Mouse (Mus musculus): ENCODE data around the gene Cers6. TPM values are rescaled to one million over a fixed set of nuclear protein-coding genes. Genes with fewer than 3 reads are reported as not detected.

Gene Cers6
- polyA plus RNA-seq, 1 experiment = 10.2 TPM

DNA sequence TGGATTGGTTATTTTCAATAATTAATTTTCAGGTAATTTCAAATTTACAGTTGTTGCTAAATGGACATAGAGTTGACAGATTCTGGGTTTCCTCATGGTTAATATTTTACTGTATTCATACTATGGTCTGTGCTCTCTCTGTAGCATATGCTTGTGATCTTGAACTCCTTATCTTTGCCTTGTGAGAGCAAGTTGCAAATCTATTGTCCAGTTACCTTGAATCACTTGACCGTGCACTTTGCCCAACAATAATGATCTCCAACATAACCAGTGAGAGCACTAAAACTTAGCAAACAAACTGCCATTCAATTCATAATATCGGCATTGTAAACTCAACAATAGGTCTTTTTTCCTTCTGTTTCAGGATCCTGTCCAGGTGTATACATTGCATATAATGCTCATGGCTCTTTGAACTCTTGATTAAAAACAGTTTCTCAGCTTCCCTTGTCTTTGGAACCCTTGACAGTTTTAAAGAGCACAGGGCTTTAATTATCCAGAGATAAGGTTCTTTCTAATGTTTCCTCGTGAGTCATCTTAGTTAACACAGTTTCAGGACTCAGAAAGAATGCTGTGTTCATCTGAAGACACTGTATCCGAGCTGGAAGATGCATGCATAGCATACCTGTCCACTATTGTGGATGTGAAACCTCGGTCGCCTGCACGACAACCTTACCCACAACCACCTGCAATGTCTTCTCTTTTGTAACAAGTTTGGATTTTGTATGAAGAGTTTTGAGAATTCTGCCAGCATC is 38.7 kb downstream of the Cers6 start:
- no peak for TF ChIP-seq GATA1 (IDR thresholded peaks at IDR 0.05; ENCODE audit: low read length)

GRCm38 (mm10) chr2:68900640-68901378 is 39.6 kb downstream of the Cers6 start:
- peak; percentile 84 for TF ChIP-seq GATA1 (IDR thresholded peaks at IDR 0.05; ENCODE audit: low read length)

DNA sequence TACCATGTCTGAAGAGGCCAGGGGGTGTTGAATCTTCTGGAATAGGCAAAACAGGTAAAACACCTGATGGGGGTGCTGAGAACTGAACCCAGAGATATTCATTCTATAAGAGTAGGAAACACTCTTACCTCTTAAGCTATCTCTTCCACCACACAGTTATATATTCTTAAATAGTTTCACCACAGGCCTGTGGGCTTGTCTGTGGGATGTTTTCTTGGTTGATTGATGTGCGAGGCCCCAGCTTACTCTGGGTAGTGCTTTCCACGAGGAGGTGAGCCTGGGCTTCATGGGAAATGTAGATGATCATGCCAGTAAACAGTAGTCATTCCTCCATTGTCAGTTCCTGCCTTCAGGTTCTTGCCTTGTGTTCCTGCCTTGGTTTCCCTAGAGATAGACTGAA is 40.5 kb downstream of the Cers6 start:
- TF ChIP-seq GATA1 (IDR thresholded peaks at IDR 0.05; ENCODE audit: low read length) = no peak

- TF ChIP-seq GATA1 (IDR thresholded peaks at IDR 0.05; ENCODE audit: low read length) = no peak
Measured at GRCm38 (mm10) chr2:68902546-68902945, 41.3 kb downstream of the Cers6 start.

GRCm38 (mm10) chr2:68906921-68907320 is 45.7 kb downstream of the Cers6 start:
- TF ChIP-seq GATA1 (IDR thresholded peaks at IDR 0.05; ENCODE audit: low read length) = no peak

GRCm38 (mm10) chr2:68907721-68908463 is 46.7 kb downstream of the Cers6 start:
- TF ChIP-seq GATA1 (IDR thresholded peaks at IDR 0.05; ENCODE audit: low read length) = no peak

- TF ChIP-seq GATA1 (IDR thresholded peaks at IDR 0.05; ENCODE audit: low read length) = no peak
Measured at GRCm38 (mm10) chr2:68910727-68911126, 49.5 kb downstream of the Cers6 start.

GRCm38 (mm10) chr2:68911587-68912483 is 50.6 kb downstream of the Cers6 start:
- TF ChIP-seq GATA1 (IDR thresholded peaks at IDR 0.05; ENCODE audit: low read length) = no peak

GRCm38 (mm10) chr2:68915742-68916141 is 54.5 kb downstream of the Cers6 start:
- TF ChIP-seq GATA1 (IDR thresholded peaks at IDR 0.05; ENCODE audit: low read length) = no peak

DNA sequence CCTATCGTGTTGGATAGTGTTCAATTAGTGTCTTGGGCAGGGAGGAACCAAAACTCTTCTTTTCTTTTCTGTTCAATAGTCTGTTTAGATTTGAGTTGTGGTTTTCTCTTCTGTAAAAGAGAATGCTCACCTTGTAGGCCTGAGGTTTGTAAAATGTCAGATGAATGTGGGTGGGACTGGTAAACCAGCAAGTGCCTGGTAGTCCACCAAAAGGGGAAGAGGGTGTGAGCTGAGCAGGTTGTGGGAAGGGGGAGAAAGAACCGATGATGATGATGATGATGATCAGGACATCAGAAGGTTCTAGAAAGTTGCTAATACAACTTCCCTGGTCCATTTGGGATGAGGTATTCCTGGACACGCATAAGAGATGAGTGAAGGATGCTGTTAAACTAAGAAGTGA is 55.1 kb downstream of the Cers6 start:
- no peak for TF ChIP-seq GATA1 (IDR thresholded peaks at IDR 0.05; ENCODE audit: low read length)

DNA sequence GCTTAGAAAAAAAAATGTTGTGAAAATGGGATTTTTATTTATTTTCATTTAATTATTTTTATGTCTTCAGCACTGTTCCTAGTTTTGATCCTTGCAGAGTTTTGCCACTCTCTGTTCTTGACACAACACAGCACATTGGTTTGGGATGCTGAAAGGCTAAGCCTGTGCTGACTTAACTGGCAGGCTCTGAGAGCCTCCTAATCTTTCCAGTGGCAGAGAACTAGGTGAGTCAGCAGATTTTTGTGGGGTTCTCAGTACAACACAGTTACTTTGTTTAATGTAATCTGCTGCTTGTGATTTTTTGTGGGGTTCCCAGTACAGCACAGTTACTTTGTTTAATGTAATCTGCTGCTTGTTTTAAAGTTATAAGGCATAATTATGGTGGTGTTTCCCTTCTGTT is 55.8 kb downstream of the Cers6 start:
- no peak for TF ChIP-seq GATA1 (IDR thresholded peaks at IDR 0.05; ENCODE audit: low read length)

- TF ChIP-seq GATA1 (IDR thresholded peaks at IDR 0.05; ENCODE audit: low read length) = no peak
Measured at GRCm38 (mm10) chr2:68917524-68917923, 56.3 kb downstream of the Cers6 start.

DNA sequence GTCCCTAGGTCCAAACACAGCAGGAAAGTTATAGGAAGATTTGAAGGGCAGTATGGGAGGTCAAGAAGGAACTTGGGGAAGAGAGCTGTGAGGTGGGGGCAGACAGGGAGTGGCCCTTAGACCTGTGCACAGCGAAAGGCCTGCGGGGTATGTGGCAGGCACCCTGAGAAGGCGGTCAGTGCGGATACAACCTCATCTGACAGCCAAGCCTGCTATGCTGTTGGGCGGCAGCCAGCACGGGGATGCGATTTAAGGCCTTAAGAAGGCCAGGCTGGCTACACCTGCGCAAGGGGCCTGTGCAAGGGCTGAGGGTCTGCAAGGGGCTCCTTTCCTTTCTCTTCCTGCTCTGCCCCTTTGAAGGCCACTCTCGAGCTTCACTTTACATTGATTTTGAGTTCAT is 63.1 kb downstream of the Cers6 start:
- TF ChIP-seq GATA1 (IDR thresholded peaks at IDR 0.05; ENCODE audit: low read length) = no peak

DNA sequence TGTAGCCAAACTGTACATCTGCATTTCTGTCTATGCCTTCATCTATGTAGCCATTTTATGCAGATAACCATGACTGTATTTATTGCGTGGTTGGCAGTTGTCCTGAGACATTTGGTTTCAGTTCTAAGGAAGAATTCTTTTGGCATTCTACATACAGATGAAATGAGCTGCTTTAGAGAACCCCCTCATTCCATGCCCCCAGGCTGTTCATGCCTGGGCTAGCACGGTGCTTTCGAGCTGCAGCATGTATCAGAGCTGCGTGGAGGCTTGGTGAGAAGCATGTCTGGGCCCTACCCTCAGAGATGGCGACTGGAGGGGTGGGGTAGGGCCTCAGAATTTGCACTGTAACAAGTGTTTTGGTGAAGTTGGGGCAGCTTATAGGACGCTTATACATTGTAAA is 64.3 kb downstream of the Cers6 start:
- no peak for TF ChIP-seq GATA1 (IDR thresholded peaks at IDR 0.05; ENCODE audit: low read length)

Measured in G1E-ER4 (cell line).